Mouse (Mus musculus) lung, adult 2 months (tissue): ENCODE data around the gene Drc7. TPM values are rescaled to one million over a fixed set of nuclear protein-coding genes. Genes with fewer than 3 reads are reported as not detected.
"Not testable (repeated sequence)": the region's sequence is repeated elsewhere in the genome, so short reads cannot be mapped to it uniquely, and the experiment has no call there.

ENCODE experiments used
- DNase-seq: peaks from one replicate; pipeline ENCODE4 v3.0.0; 2022
- H3K4me1 ChIP-seq: fragments of 200-500 bp; 2 replicates; pipeline ENCODE4 v1.6.1; 2011; ENCODE audit warnings: low read length; ENCODE audit not compliant: control insufficient read depth, insufficient read depth
- H3K4me3 ChIP-seq: fragments of 200-500 bp; replicated peaks from 2 replicates; pipeline ENCODE3; 2011; ENCODE audit warnings: low read depth, mild to moderate bottlenecking, control low read depth, low read length; ENCODE audit errors: extremely low read depth
- CTCF ChIP-seq: fragments of 200-500 bp; IDR thresholded peaks from 2 replicates; pipeline ENCODE4 v1.5.1; 2011; ENCODE audit warnings: mild to moderate bottlenecking, low read length, control low read depth; ENCODE audit not compliant: insufficient read depth
- POLR2A ChIP-seq: fragments of 200-500 bp; IDR thresholded peaks from 2 replicates; pipeline ENCODE4 v1.6.1; 2011; ENCODE audit warnings: low read depth, mild to moderate bottlenecking, control low read depth, low read length, borderline replicate concordance; ENCODE audit errors: extremely low read depth
- WGBS: fragments of 180-500 bp; shearing (Covaris S2); methylation state at CpG from one replicate; pipeline ENCODE4 v1.1.7; 2018; 5-methylcytosine and 5-hydroxymethylcytosine counted together
- polyA plus RNA-seq: library from polyadenylated mRNA; depleted of rRNA; stranded (reverse); fragments of >200 nt; gene quantifications from 2 replicates; pipeline ENCODE4 v1.2.3, GENCODE M21; 2012

Drc7 gene
- polyA plus RNA-seq, 1 experiment, result 18.5 TPM

GRCm38 (mm10) chr8:95025421-95025820 is 29.5 kb upstream of the Drc7 start:
- H3K4me1 ChIP-seq, result no peaks in the 10 kb centered on the region
- H3K4me3 ChIP-seq, result no peak overlapping the region
- TF ChIP-seq POLR2A, result no peak
- 0 out of 2 replicates have a peak, but pooled peaks have one; percentile 10 for TF ChIP-seq CTCF
- 68% methylated on average over 2 of the region's 2 CpGs for WGBS
- no peak for DNase-seq

GRCm38 (mm10) chr8:95028391-95028790 is 26.5 kb upstream of the Drc7 start:
- not testable (repeated sequence) for H3K4me3 ChIP-seq, H3K4me1 ChIP-seq, DNase-seq
- 65% methylated on average over 7 of the region's 7 CpGs for WGBS

- Histone ChIP-seq H3K4me1 (no peaks in the 10 kb centered on the region), H3K4me3 (no peak overlapping the region)
- peak; percentile 13 for DNase-seq
- 36% methylated on average over 7 of the region's 7 CpGs for WGBS
- no peak for TF ChIP-seq POLR2A
- TF ChIP-seq CTCF, result no peak
Measured at GRCm38 (mm10) chr8:95037106-95037925, 17.6 kb upstream of the Drc7 start.

- 60% methylated on average over 6 of the region's 6 CpGs for WGBS
- no peak overlapping the region for H3K4me3 ChIP-seq
- TF ChIP-seq CTCF (no peak), POLR2A (no peak)
- no peaks in the 10 kb centered on the region for H3K4me1 ChIP-seq
- no peak for DNase-seq
Measured at GRCm38 (mm10) chr8:95041883-95042784, 12.8 kb upstream of the Drc7 start.

GRCm38 (mm10) chr8:95044811-95045210 is 10.1 kb upstream of the Drc7 start:
- no peaks in the 10 kb centered on the region for H3K4me1 ChIP-seq
- H3K4me3 ChIP-seq, result no peak overlapping the region
- no peak for TF ChIP-seq CTCF
- no peak for TF ChIP-seq POLR2A
- WGBS, result 68% methylated on average over 4 of the region's 4 CpGs
- no peak for DNase-seq

- TF ChIP-seq CTCF (no peak), POLR2A (no peak)
- 48% methylated on average over 3 of the region's 3 CpGs for WGBS
- no peaks in the 10 kb centered on the region for H3K4me1 ChIP-seq
Measured at GRCm38 (mm10) chr8:95046982-95047381, 7.9 kb upstream of the Drc7 start.

GRCm38 (mm10) chr8:95047884-95048680 is 6.8 kb upstream of the Drc7 start:
- Histone ChIP-seq H3K4me3 (no peak overlapping the region), H3K4me1 (no peaks in the 10 kb centered on the region)
- no peak for DNase-seq
- TF ChIP-seq POLR2A (no peak), CTCF (no peak)
- WGBS, result 65% methylated on average over 6 of the region's 6 CpGs

More at GRCm38 (mm10) chr8:95046982-95047381, 7.9 kb upstream of the Drc7 start:
- no peak overlapping the region for H3K4me3 ChIP-seq
- no peak for DNase-seq

GRCm38 (mm10) chr8:95049636-95050035 is 5.3 kb upstream of the Drc7 start:
- 68% methylated on average over 2 of the region's 2 CpGs for WGBS
- DNase-seq, result no peak
- H3K4me1 ChIP-seq, result no peaks in the 10 kb centered on the region
- TF ChIP-seq CTCF (no peak), POLR2A (no peak)
- no peak overlapping the region for H3K4me3 ChIP-seq

GRCm38 (mm10) chr8:95054438-95054837 is 465 bp upstream of the Drc7 start:
- H3K4me1 ChIP-seq, result peaks cover 2% of the 10 kb centered on the region; the same call in 1 of the 2 replicates
- 52% methylated on average over 6 of the region's 6 CpGs for WGBS
- no peak overlapping the region for H3K4me3 ChIP-seq
- no peak for DNase-seq
- TF ChIP-seq POLR2A (no peak), CTCF (no peak)
